Comparison of ENCODE assay signal across 19 mouse cellular contexts in the genomic region with DNA sequence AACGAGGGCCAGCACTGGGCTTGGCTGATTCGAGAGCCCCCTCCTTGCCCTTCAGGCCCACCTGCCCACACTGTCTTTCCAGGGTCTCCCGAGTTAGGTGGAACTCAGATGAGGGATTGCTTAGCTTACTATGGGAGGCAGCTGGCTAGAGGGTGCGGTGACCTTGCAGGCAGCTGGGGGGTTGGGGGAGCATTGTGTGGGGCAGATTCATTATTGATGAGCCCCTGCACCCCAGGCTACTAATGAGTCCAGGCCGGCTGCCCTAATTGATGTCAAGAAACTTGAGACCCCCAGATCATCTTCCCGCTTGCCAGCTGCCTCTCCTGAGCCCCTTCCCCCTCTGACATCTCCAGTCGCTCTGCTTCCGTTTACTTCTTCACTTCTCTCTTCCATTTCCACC. TPM values are rescaled to one million over a fixed set of nuclear protein-coding genes. Genes with fewer than 3 reads are reported as not detected.
DNase-seq lines count a peak whose midpoint lies in the region; ATAC-seq lines count a peak whose summit lies in the region.
"Had no signal": no experiment of that assay in that cellular context is flagged by ENCODE, and none has a peak within 500 bp of the region (broad histone marks: within the 10 kb centered on the region; RNA-seq: fewer than 3 reads in every experiment).

No protein-coding gene starts in this region.

- peaks cover 13% of the 10 kb centered on the region for H3K4me1 ChIP-seq in kidney, embryonic 16.5 days (ENCODE audit: insufficient read depth, low read length)
- peaks cover 9% of the 10 kb centered on the region for H3K4me1 ChIP-seq in kidney, embryonic 14.5 days (ENCODE audit: control insufficient read depth, insufficient read depth, low read length)
- H3K4me1 ChIP-seq in neural tube, embryonic 12.5 days, result peaks cover 23% of the 10 kb centered on the region
- H3K4me1 ChIP-seq in neural tube, embryonic 15.5 days, result peaks cover 35% of the 10 kb centered on the region
- H3K4me1 ChIP-seq in embryonic facial prominence, embryonic 10.5 days, result peaks cover 62% of the 10 kb centered on the region
- peaks cover 54% of the 10 kb centered on the region for H3K4me1 ChIP-seq in limb, embryonic 10.5 days

- peak; percentile 48 for DNase-seq in embryonic facial prominence, embryonic 10.5 days (ENCODE audit: low spot score)
- DNase-seq in limb, embryonic 10.5 days (ENCODE audit: low spot score), result no peak
- no peak for DNase-seq in adrenal gland, postnatal 4 days (ENCODE audit: low spot score in 2 of 2)
- DNase-seq: adrenal gland, postnatal 10 days; cerebellum, adult 11 months; cerebellum, postnatal 25 days; gastrocnemius, postnatal 25 days; kidney, adult 11 months; kidney, postnatal 10 days; lung, adult 2 months; thymus, postnatal 14 days had no signal

- no peak for ATAC-seq in kidney, embryonic 16.5 days (ENCODE audit: low FRiP score, low TSS enrichment)
- ATAC-seq in kidney, embryonic 14.5 days (ENCODE audit: low FRiP score, low TSS enrichment), result no peak
- ATAC-seq in neural tube, embryonic 12.5 days (ENCODE audit: low FRiP score, low read depth), result no peak
- no peak for ATAC-seq in neural tube, embryonic 15.5 days (ENCODE audit: low FRiP score)
- ATAC-seq: Patski had no signal

- H3K4me2 ChIP-seq in kidney, embryonic 16.5 days (replicated peaks; ENCODE audit: low read depth, low read length), result no peak overlapping the region
- H3K4me2 ChIP-seq in kidney, embryonic 14.5 days (replicated peaks; ENCODE audit: low read depth, low read length), result no peak overlapping the region
- H3K4me2 ChIP-seq in neural tube, embryonic 12.5 days (replicated peaks), result peak overlapping the region; percentile 88
- no peak overlapping the region for H3K4me2 ChIP-seq in neural tube, embryonic 15.5 days

- H3K27ac ChIP-seq in kidney, embryonic 16.5 days (ENCODE audit: low read length), result no peak overlapping the region
- no peak overlapping the region for H3K27ac ChIP-seq in kidney, embryonic 14.5 days (ENCODE audit: low read depth, low read length)
- no peak overlapping the region; the same call in 1 of the 2 replicates for H3K27ac ChIP-seq in neural tube, embryonic 12.5 days
- H3K27ac ChIP-seq in neural tube, embryonic 15.5 days (replicated peaks), result no peak overlapping the region
- H3K27ac ChIP-seq in embryonic facial prominence, embryonic 10.5 days (replicated peaks), result peak overlapping the region; percentile 45; the same call in 1 of the 2 replicates
- H3K27ac ChIP-seq in limb, embryonic 10.5 days, result 0 out of 2 replicates have a peak overlapping the region, but pooled peaks have one; percentile 10

- H3K9me3 ChIP-seq in kidney, embryonic 16.5 days (ENCODE audit: low read length), result no peaks in the 10 kb centered on the region
- H3K9me3 ChIP-seq in kidney, embryonic 14.5 days (ENCODE audit: control insufficient read depth, low read length), result no peaks in the 10 kb centered on the region
- no peaks in the 10 kb centered on the region for H3K9me3 ChIP-seq in neural tube, embryonic 12.5 days
- H3K9me3 ChIP-seq in neural tube, embryonic 15.5 days (replicated peaks), result no peaks in the 10 kb centered on the region
- no peaks in the 10 kb centered on the region for H3K9me3 ChIP-seq in embryonic facial prominence, embryonic 10.5 days
- H3K9me3 ChIP-seq in limb, embryonic 10.5 days (replicated peaks), result no peaks in the 10 kb centered on the region

- 32% methylated on average over 8 of the region's 8 CpGs for WGBS in kidney, embryonic 16.5 days
- WGBS in kidney, embryonic 14.5 days, result 23% methylated on average over 8 of the region's 8 CpGs
- 36% methylated on average over 8 of the region's 8 CpGs for WGBS in neural tube, embryonic 12.5 days
- 35% methylated on average over 8 of the region's 8 CpGs for WGBS in neural tube, embryonic 15.5 days
- WGBS in embryonic facial prominence, embryonic 10.5 days, result 27% methylated on average over 8 of the region's 8 CpGs
- 27% methylated on average over 8 of the region's 8 CpGs for WGBS in limb, embryonic 10.5 days

- peaks cover 25% of the 10 kb centered on the region for H3K36me3 ChIP-seq in kidney, embryonic 16.5 days (ENCODE audit: insufficient read depth, low read length)
- peaks cover 24% of the 10 kb centered on the region for H3K36me3 ChIP-seq in kidney, embryonic 14.5 days (ENCODE audit: control insufficient read depth, insufficient read depth, low read length)
- H3K36me3 ChIP-seq in neural tube, embryonic 12.5 days, result peaks cover 3% of the 10 kb centered on the region; the same call in 1 of the 2 replicates
- H3K36me3 ChIP-seq in neural tube, embryonic 15.5 days, result no peaks in the 10 kb centered on the region
- peaks cover 29% of the 10 kb centered on the region for H3K36me3 ChIP-seq in embryonic facial prominence, embryonic 10.5 days (replicated peaks)
- peaks cover 30% of the 10 kb centered on the region for H3K36me3 ChIP-seq in limb, embryonic 10.5 days

- peaks cover 27% of the 10 kb centered on the region; the same call in 1 of the 2 replicates for H3K27me3 ChIP-seq in kidney, embryonic 16.5 days (ENCODE audit: insufficient read depth, low read length)
- H3K27me3 ChIP-seq in kidney, embryonic 14.5 days (ENCODE audit: control insufficient read depth, insufficient read depth, low read length), result peaks cover 23% of the 10 kb centered on the region
- H3K27me3 ChIP-seq in neural tube, embryonic 12.5 days (replicated peaks), result peaks cover 31% of the 10 kb centered on the region
- peaks cover 20% of the 10 kb centered on the region for H3K27me3 ChIP-seq in neural tube, embryonic 15.5 days (replicated peaks)
- peaks cover 56% of the 10 kb centered on the region for H3K27me3 ChIP-seq in embryonic facial prominence, embryonic 10.5 days (replicated peaks; ENCODE audit: low read depth, poor library complexity, severe bottlenecking)
- peaks cover 52% of the 10 kb centered on the region for H3K27me3 ChIP-seq in limb, embryonic 10.5 days (ENCODE audit: low read depth, poor library complexity, severe bottlenecking)
- H3K27me3 ChIP-seq: Patski had no signal

- no peak overlapping the region for H3K4me3 ChIP-seq in kidney, embryonic 16.5 days (ENCODE audit: low read length)
- no peak overlapping the region for H3K4me3 ChIP-seq in kidney, embryonic 14.5 days (ENCODE audit: low read length)
- H3K4me3 ChIP-seq in neural tube, embryonic 12.5 days, result no peak overlapping the region
- no peak overlapping the region for H3K4me3 ChIP-seq in neural tube, embryonic 15.5 days (replicated peaks)
- H3K4me3 ChIP-seq in embryonic facial prominence, embryonic 10.5 days, result peak overlapping the region; percentile 32; the same call in 1 of the 2 replicates
- H3K4me3 ChIP-seq in limb, embryonic 10.5 days, result no peak overlapping the region

- 0 out of 2 replicates have a peak overlapping the region, but pooled peaks have one; percentile 9 for H3K9ac ChIP-seq in kidney, embryonic 16.5 days (replicated peaks; ENCODE audit: low read length)
- no peak overlapping the region for H3K9ac ChIP-seq in kidney, embryonic 14.5 days (ENCODE audit: low read depth, low read length)
- no peak overlapping the region for H3K9ac ChIP-seq in neural tube, embryonic 12.5 days
- H3K9ac ChIP-seq in neural tube, embryonic 15.5 days (replicated peaks), result no peak overlapping the region

RNA-seq across cellular contexts. Expression of a gene that starts 1.7 kb away (rescaled TPM):
- 12.4 and 14.4 TPM in 2 replicates for polyA plus RNA-seq in kidney, embryonic 16.5 days (2015; fragmentation: Nextera tagmentation; extraction: Ambion mirVana)
- polyA plus RNA-seq in kidney, embryonic 14.5 days (2014; fragmentation: Nextera tagmentation; extraction: Ambion mirVana), result 12.3 and 18.2 TPM in 2 replicates
- 20.2 and 20.9 TPM in 2 replicates for polyA plus RNA-seq in neural tube, embryonic 12.5 days (2016; fragmentation: Nextera tagmentation; extraction: Ambion mirVana)
- 18.6 and 19.9 TPM in 2 replicates for polyA plus RNA-seq in neural tube, embryonic 15.5 days (2015; fragmentation: Nextera tagmentation; extraction: Ambion mirVana)
- 22.1 and 22.7 TPM in 2 replicates for polyA plus RNA-seq in embryonic facial prominence, embryonic 10.5 days (2016; fragmentation: Nextera tagmentation; extraction: Ambion mirVana)
- 22.1 and 22.8 TPM in 2 replicates for polyA plus RNA-seq in limb, embryonic 10.5 days (2016; fragmentation: Nextera tagmentation; extraction: Ambion mirVana)
- total RNA-seq in adrenal gland, postnatal 4 days (2021), result 10 to 100 TPM; 22.5 to 29.7 TPM

RNA-seq across cellular contexts. Expression of a gene that starts 25.0 kb away (rescaled TPM):
- 40.7 and 44.3 TPM in 2 replicates for polyA plus RNA-seq in kidney, embryonic 16.5 days (2015; fragmentation: Nextera tagmentation; extraction: Ambion mirVana)
- polyA plus RNA-seq in kidney, embryonic 14.5 days (2014; fragmentation: Nextera tagmentation; extraction: Ambion mirVana), result 19.6 and 37.4 TPM in 2 replicates
- polyA plus RNA-seq in neural tube, embryonic 12.5 days (2016; fragmentation: Nextera tagmentation; extraction: Ambion mirVana), result 19.1 and 19.9 TPM in 2 replicates
- 7.2 and 12.7 TPM in 2 replicates for polyA plus RNA-seq in neural tube, embryonic 15.5 days (2015; fragmentation: Nextera tagmentation; extraction: Ambion mirVana)
- 29.5 and 29.7 TPM in 2 replicates for polyA plus RNA-seq in embryonic facial prominence, embryonic 10.5 days (2016; fragmentation: Nextera tagmentation; extraction: Ambion mirVana)
- polyA plus RNA-seq in limb, embryonic 10.5 days (2016; fragmentation: Nextera tagmentation; extraction: Ambion mirVana), result 33.5 and 36.6 TPM in 2 replicates
- 10 to 100 TPM; 47.2 to 52.5 TPM for total RNA-seq in adrenal gland, postnatal 4 days (2021)

RNA-seq across cellular contexts. Expression of a gene that starts 31.1 kb away (rescaled TPM):
- 0.30 and 0.67 TPM in 2 replicates for polyA plus RNA-seq in kidney, embryonic 16.5 days (2015; fragmentation: Nextera tagmentation; extraction: Ambion mirVana)
- 0.47 and 0.69 TPM in 2 replicates for polyA plus RNA-seq in kidney, embryonic 14.5 days (2014; fragmentation: Nextera tagmentation; extraction: Ambion mirVana)
- 0.25 and 0.29 TPM in 2 replicates for polyA plus RNA-seq in neural tube, embryonic 12.5 days (2016; fragmentation: Nextera tagmentation; extraction: Ambion mirVana)
- 0.33 and 0.60 TPM in 2 replicates for polyA plus RNA-seq in neural tube, embryonic 15.5 days (2015; fragmentation: Nextera tagmentation; extraction: Ambion mirVana)
- polyA plus RNA-seq in embryonic facial prominence, embryonic 10.5 days (2016; fragmentation: Nextera tagmentation; extraction: Ambion mirVana), result 0.16 and 0.29 TPM in 2 replicates
- polyA plus RNA-seq in limb, embryonic 10.5 days (2016; fragmentation: Nextera tagmentation; extraction: Ambion mirVana), result 0.28 and 0.30 TPM in 2 replicates
- not detected for total RNA-seq in adrenal gland, postnatal 4 days (2021)
- total RNA-seq: adrenal gland, postnatal 10 days; gastrocnemius, postnatal 25 days; heart, adult 8-10 months had no signal
- polyA plus RNA-seq: C2C12; embryonic facial prominence, embryonic 11.5 days; Patski had no signal

Comparison
In these comparisons a context has a peak if more than half of its experiments do, and no peak if none do; other contexts are left out.
1. H3K27ac ChIP-seq: peak in embryonic facial prominence, embryonic 10.5 days (single experiment) and limb, embryonic 10.5 days (single experiment); none in kidney, embryonic 16.5 days (single experiment), kidney, embryonic 14.5 days (single experiment), neural tube, embryonic 12.5 days (single experiment) and neural tube, embryonic 15.5 days (single experiment).